Mouse (Mus musculus): ENCODE results near the gene Stoml1. TPM values are rescaled to one million over a fixed set of nuclear protein-coding genes. Genes with fewer than 3 reads are reported as not detected.
A peak's percentile ranks its signal among the peaks of the same experiment; 100 is the strongest.

The Stoml1 gene
- total and polyA plus RNA-seq, 2 experiments from 2014 or later = 136 to 145 TPM

DNA sequence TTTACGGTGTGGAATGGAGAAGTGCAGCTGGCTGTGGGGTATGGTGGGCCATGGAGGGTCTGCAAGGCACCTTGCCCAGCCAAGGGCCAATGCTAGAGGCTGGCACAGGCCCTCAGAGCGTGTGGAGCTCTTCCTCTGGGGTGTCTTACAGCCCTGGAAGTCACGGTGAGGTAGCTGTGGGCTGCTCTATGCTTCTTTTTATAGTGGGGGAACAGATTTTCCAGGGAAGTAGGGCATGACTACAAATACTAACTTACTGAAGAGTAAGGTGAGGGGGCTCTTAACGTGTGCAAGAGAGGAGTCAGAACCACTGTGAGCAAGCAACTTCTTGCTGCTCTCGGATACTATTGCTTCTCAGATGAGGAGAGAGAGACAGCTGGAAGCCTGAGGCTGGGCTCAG, 9.5 kb downstream of the Stoml1 start:
- no peak overlapping the region for H3K4me3 ChIP-seq (ENCODE audit: low read length)
- no peak overlapping the region for H3K4me2 ChIP-seq (ENCODE audit: low read depth, low read length)
- H3K27me3 ChIP-seq (ENCODE audit: insufficient read depth, low read length) = no peaks in the 10 kb centered on the region
- H3K36me3 ChIP-seq (ENCODE audit: insufficient read depth, low read length) = peaks cover 36% of the 10 kb centered on the region
- ATAC-seq (no peak), DNase-seq (ENCODE audit: low spot score) (no peak)
- no peak overlapping the region for H3K9ac ChIP-seq (replicated peaks; ENCODE audit: low read length)
- no peak overlapping the region for H3K27ac ChIP-seq
- no peaks in the 10 kb centered on the region for H3K4me1 ChIP-seq (ENCODE audit: insufficient read depth, low read length)
- WGBS = 94% methylated on average over 5 of the region's 5 CpGs
- no peaks in the 10 kb centered on the region for H3K9me3 ChIP-seq (ENCODE audit: low read length)
- TF ChIP-seq CTCF (IDR thresholded peaks at IDR 0.05; ENCODE audit: low read depth) = no peak

DNA sequence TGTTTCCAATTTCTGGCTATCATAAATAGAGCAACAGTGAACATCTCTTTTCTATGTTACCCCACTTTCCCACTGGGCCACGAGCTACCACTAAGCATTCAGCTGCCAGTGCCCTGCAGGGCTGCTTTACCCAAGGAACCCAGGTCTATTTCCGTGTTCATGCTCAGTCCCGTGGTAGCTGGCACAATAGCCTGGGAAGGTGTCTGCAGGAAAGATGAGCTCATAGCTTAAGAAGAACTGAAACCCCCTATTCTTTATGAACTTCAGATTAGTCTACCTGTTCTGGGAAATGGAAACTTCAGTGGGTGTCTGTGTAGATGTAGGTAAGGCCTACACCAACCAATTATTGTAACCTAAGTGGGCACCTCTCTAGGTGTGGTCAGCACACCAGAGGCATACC, 12.4 kb downstream of the Stoml1 start:
- Histone ChIP-seq H3K27me3 (ENCODE audit: insufficient read depth, low read length) (no peaks in the 10 kb centered on the region), H3K9me3 (ENCODE audit: low read length) (no peaks in the 10 kb centered on the region), H3K4me3 (ENCODE audit: low read length) (no peak overlapping the region), H3K4me2 (ENCODE audit: low read depth, low read length) (no peak overlapping the region), H3K9ac (replicated peaks; ENCODE audit: low read length) (no peak overlapping the region), H3K27ac (no peak overlapping the region), H3K4me1 (ENCODE audit: insufficient read depth, low read length) (no peaks in the 10 kb centered on the region), H3K36me3 (ENCODE audit: insufficient read depth, low read length) (peaks cover 17% of the 10 kb centered on the region)
- TF ChIP-seq CTCF (IDR thresholded peaks at IDR 0.05; ENCODE audit: low read depth) = no peak
- WGBS = 66% methylated on average over 3 of the region's 3 CpGs
- DNase-seq (ENCODE audit: low spot score) (no peak), ATAC-seq (no peak)

DNA sequence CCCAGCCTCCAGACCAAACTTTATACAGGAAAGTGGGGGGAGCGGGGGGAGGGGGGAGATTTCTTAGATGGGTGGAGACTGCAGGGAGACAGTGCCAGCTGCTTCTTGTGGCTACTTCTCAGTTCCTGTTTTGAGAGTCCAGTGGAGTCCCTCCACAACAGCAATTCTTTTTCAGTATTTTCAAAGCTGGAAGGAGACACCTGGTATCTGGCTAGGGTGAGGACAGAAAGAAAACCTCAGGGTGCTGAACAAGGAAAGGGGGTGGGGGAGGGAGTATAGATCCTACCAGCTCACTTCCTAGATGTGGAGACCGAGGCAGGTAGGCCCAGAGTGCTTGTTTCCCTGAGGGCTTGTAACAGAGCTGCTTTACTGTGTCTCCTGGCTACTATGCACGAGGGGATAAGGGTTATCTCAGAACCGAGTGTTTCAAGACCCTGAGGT, 13.6 kb downstream of the Stoml1 start:
- no peak for DNase-seq (ENCODE audit: low spot score)
- H3K4me3 ChIP-seq (ENCODE audit: low read length) = no peak overlapping the region
- H3K27ac ChIP-seq = 0 out of 2 replicates have a peak overlapping the region, but pooled peaks have one; percentile 15
- no peak overlapping the region for H3K9ac ChIP-seq (replicated peaks; ENCODE audit: low read length)
- no peak for TF ChIP-seq CTCF (IDR thresholded peaks at IDR 0.05; ENCODE audit: low read depth)
- no peak for ATAC-seq
- H3K9me3 ChIP-seq (ENCODE audit: low read length) = no peaks in the 10 kb centered on the region
- WGBS = 48% methylated on average over 4 of the region's 4 CpGs
- H3K4me2 ChIP-seq (ENCODE audit: low read depth, low read length) = no peak overlapping the region
- no peaks in the 10 kb centered on the region for H3K27me3 ChIP-seq (ENCODE audit: insufficient read depth, low read length)
- H3K4me1 ChIP-seq (ENCODE audit: insufficient read depth, low read length) = no peaks in the 10 kb centered on the region
- H3K36me3 ChIP-seq (ENCODE audit: insufficient read depth, low read length) = peaks cover 9% of the 10 kb centered on the region

DNA sequence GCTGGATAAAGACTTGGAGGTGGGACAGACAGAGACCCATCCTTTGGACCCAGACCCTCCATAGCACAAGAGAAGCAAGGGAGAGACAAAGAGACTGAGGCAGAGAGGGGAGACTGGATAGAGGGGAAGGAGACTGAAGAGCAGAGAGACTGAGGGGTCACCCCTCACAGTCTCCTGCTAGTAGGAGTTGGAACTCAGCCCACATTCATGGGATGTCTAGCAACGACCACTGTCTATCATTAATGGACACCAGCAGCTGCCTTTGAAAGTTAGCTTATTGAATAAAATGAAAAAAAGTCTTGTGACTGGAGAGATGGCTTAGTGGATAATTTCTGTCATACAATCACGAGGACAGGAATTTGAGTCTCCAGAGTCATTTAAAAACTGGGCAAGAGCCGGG, 14.1 kb downstream of the Stoml1 start:
- no peaks in the 10 kb centered on the region for H3K9me3 ChIP-seq (ENCODE audit: low read length)
- H3K36me3 ChIP-seq (ENCODE audit: insufficient read depth, low read length) = peaks cover 4% of the 10 kb centered on the region
- H3K4me1 ChIP-seq (ENCODE audit: insufficient read depth, low read length) = no peaks in the 10 kb centered on the region
- 46% methylated on average over 3 of the region's 3 CpGs for WGBS
- H3K4me2 ChIP-seq (ENCODE audit: low read depth, low read length) = no peak overlapping the region
- H3K27ac ChIP-seq = 0 out of 2 replicates have a peak overlapping the region, but pooled peaks have one; percentile 15
- ATAC-seq (no peak), DNase-seq (ENCODE audit: low spot score) (no peak)
- no peak for TF ChIP-seq CTCF (IDR thresholded peaks at IDR 0.05; ENCODE audit: low read depth)
- H3K4me3 ChIP-seq (ENCODE audit: low read length) = no peak overlapping the region
- no peak overlapping the region for H3K9ac ChIP-seq (replicated peaks; ENCODE audit: low read length)
- no peaks in the 10 kb centered on the region for H3K27me3 ChIP-seq (ENCODE audit: insufficient read depth, low read length)

DNA sequence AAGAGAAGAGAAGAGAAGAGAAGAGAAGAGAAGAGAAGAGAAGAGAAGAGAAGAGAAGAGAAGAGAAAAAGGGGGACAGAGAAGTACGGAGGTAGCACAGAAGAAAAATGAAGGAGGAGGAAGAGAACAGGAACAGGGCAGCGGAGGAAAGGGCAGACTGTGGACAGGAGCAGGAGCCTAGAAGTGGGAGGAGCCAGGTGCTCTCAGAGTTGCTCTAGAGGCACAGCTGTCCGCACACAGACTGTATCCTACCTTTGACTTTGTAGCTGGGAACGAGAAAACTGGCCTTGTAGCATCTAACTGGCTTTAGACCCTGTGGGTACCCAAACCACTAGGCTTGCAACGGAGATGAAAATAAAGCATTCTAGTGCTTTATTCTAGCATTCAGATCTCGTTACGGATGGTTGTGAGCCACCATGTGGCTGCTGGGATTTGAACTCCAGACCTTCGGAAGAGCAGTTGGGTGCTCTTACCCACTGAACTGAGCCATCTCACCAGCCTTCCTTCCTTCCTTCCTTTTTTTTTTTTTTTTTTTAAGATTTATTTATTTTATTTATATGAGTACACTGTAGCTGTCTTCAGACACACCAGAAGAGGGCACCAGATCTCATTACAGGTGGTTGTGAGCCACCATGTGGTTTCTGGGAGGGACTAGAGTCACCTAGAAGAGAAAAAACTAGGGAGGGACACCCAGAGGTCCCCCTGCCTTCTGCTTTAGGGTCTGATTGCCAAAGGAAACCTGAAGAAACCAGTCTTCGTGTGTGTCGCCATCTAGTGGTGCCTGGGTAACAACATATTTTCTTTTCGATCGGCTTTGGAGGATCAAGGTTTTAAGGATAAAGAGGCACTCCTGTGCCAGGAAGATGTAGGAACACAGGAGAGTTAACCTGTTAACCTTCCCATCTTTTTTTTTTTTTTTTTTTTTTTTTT, 15.7 kb downstream of the Stoml1 start:
- Histone ChIP-seq H3K4me2 (ENCODE audit: low read depth, low read length) (no peak overlapping the region), H3K4me3 (ENCODE audit: low read length) (no peak overlapping the region), H3K36me3 (ENCODE audit: insufficient read depth, low read length) (no peaks in the 10 kb centered on the region), H3K27me3 (ENCODE audit: insufficient read depth, low read length) (no peaks in the 10 kb centered on the region), H3K27ac (no peak overlapping the region), H3K4me1 (ENCODE audit: insufficient read depth, low read length) (no peaks in the 10 kb centered on the region), H3K9me3 (ENCODE audit: low read length) (no peaks in the 10 kb centered on the region), H3K9ac (replicated peaks; ENCODE audit: low read length) (no peak overlapping the region)
- ATAC-seq (no peak), DNase-seq (ENCODE audit: low spot score) (peak; percentile 84)
- TF ChIP-seq CTCF (IDR thresholded peaks at IDR 0.05; ENCODE audit: low read depth) = peak; percentile 77
- 62% methylated on average over 12 of the region's 12 CpGs for WGBS

DNA sequence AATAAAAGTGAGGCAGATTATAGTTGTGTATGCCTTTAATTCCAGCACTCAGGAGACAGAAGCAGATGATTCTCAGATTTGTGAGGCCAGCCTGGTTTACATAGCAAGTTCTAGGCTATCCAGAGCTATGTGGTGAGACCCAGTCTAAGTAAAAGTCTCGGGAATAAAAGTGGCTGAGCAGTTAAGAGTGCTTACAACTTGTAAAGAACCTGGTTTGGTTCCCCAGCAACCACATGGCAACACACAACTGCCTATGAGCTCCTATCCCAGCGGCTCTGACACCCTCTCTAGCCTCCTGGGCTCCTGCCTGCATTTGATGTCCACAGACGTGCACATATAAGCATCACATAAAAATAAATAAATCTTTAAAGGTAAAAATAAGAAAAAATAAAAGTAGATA, 17.1 kb downstream of the Stoml1 start:
- no peak for TF ChIP-seq CTCF (IDR thresholded peaks at IDR 0.05; ENCODE audit: low read depth)
- no peak overlapping the region for H3K4me2 ChIP-seq (ENCODE audit: low read depth, low read length)
- no peaks in the 10 kb centered on the region for H3K4me1 ChIP-seq (ENCODE audit: insufficient read depth, low read length)
- ATAC-seq = no peak
- no peaks in the 10 kb centered on the region for H3K36me3 ChIP-seq (ENCODE audit: insufficient read depth, low read length)
- no peak overlapping the region for H3K27ac ChIP-seq
- WGBS = 50% methylated on average over 3 of the region's 3 CpGs
- no peak overlapping the region for H3K9ac ChIP-seq (replicated peaks; ENCODE audit: low read length)
- no peaks in the 10 kb centered on the region for H3K9me3 ChIP-seq (ENCODE audit: low read length)
- DNase-seq (ENCODE audit: low spot score) = no peak
- H3K27me3 ChIP-seq (ENCODE audit: insufficient read depth, low read length) = no peaks in the 10 kb centered on the region
- no peak overlapping the region for H3K4me3 ChIP-seq (ENCODE audit: low read length)

DNA sequence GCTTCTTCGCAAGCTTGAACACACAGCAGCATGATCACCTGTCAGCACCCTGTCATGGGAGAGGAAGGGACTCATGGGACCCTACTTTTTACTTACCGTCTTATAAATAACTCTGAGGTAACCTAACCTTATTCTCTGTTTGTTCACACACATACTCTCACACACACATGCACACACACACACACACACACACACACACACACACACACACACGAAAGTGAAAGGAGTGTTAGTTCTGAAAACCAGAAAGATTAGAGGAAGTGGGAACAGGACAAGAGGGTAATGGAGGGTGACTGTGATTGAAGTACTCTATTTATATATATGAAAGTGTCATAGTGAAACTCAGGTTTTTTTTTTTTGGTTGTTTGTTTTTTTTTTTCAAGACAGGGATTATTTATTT, 18.1 kb downstream of the Stoml1 start:
- H3K4me2 ChIP-seq (ENCODE audit: low read depth, low read length) = no peak overlapping the region
- H3K9me3 ChIP-seq (ENCODE audit: low read length) = no peaks in the 10 kb centered on the region
- no peak overlapping the region for H3K27ac ChIP-seq
- H3K36me3 ChIP-seq (ENCODE audit: insufficient read depth, low read length) = no peaks in the 10 kb centered on the region
- peaks cover 3% of the 10 kb centered on the region; the same call in 1 of the 2 replicates for H3K4me1 ChIP-seq (ENCODE audit: insufficient read depth, low read length)
- DNase-seq (ENCODE audit: low spot score) (no peak), ATAC-seq (no peak)
- H3K9ac ChIP-seq (replicated peaks; ENCODE audit: low read length) = no peak overlapping the region
- H3K27me3 ChIP-seq (ENCODE audit: insufficient read depth, low read length) = no peaks in the 10 kb centered on the region
- no peak overlapping the region for H3K4me3 ChIP-seq (ENCODE audit: low read length)
- 89% methylated on average over 3 of the region's 3 CpGs for WGBS
- TF ChIP-seq CTCF (IDR thresholded peaks at IDR 0.05; ENCODE audit: low read depth) = no peak
